Mouse (Mus musculus): ENCODE data around the gene Ccdc30. TPM values are rescaled to one million over a fixed set of nuclear protein-coding genes. Genes with fewer than 3 reads are reported as not detected.

Ccdc30 gene
- polyA plus RNA-seq, 1 experiment, result 206 TPM

- Histone ChIP-seq H3K4me3 (ENCODE audit: control insufficient read depth, low read depth, low read length) (no peak overlapping the region), H3K27ac (ENCODE audit: control insufficient read depth, insufficient read depth, low read depth, low read length) (no peak overlapping the region), H3K27me3 (ENCODE audit: control insufficient read depth, insufficient read depth, low read length) (no peaks in the 10 kb centered on the region), H3K36me3 (ENCODE audit: control insufficient read depth, insufficient read depth, low read length) (no peaks in the 10 kb centered on the region), H3K4me1 (ENCODE audit: control insufficient read depth, insufficient read depth, low read length) (peaks cover 14% of the 10 kb centered on the region)
- TF ChIP-seq POLR2A (IDR thresholded peaks at IDR 0.05; ENCODE audit: control insufficient read depth, low read depth, low read length) (no peak), CTCF (IDR thresholded peaks at IDR 0.05; ENCODE audit: control insufficient read depth, insufficient read depth, insufficient replicate concordance, low read depth, low read length) (no peak)
These were observed 2.6 kb upstream of the Ccdc30 start for GRCm38 (mm10) chr4:119417894-119418293.

DNA sequence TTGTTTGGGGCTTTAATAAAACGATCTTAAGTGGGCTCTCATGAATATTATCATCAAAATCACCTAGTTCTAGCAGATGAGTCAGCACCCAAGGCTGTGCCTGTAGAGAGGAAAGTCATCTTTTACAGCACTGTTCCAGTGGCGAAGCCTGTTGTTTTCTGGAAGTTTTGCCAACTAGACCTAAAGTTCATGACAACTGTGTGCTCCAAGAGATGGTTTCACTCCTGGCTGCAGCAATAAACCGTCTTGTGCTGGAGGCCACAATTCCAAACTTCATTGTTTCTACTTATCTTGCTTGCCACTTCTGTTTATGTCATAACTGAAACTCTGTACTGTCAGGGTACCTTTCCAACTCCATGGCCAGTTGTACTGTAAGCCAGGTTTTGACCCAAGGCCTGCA lies 1.9 kb upstream of the Ccdc30 start:
- no peaks in the 10 kb centered on the region for H3K27me3 ChIP-seq (ENCODE audit: control insufficient read depth, insufficient read depth, low read length)
- H3K36me3 ChIP-seq (ENCODE audit: control insufficient read depth, insufficient read depth, low read length), result no peaks in the 10 kb centered on the region
- TF ChIP-seq CTCF (IDR thresholded peaks at IDR 0.05; ENCODE audit: control insufficient read depth, insufficient read depth, insufficient replicate concordance, low read depth, low read length) (no peak), POLR2A (IDR thresholded peaks at IDR 0.05; ENCODE audit: control insufficient read depth, low read depth, low read length) (no peak)
- no peak overlapping the region for H3K27ac ChIP-seq (ENCODE audit: control insufficient read depth, insufficient read depth, low read depth, low read length)
- H3K4me1 ChIP-seq (ENCODE audit: control insufficient read depth, insufficient read depth, low read length), result peaks cover 12% of the 10 kb centered on the region
- H3K4me3 ChIP-seq (ENCODE audit: control insufficient read depth, low read depth, low read length), result no peak overlapping the region

DNA sequence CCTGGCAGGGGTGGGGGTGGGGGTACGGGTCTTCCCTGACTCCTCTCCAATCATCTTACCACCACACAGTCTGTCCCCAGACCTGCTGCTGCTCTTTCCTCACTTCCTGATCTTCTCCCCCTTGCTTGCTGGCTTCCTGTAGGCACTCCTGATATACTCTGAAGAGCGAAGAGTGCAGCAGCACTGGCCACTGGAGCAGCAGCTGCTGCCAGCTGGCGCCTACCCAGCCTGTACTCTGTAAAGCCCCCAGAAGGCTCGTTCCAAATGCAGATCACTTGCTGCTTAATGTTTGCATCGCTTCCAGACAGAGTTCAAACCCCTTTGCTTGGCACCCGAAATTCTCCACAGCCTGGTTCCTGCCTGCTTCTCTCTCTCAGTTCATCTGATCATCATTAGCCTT lies 2.5 kb downstream of the Ccdc30 start:
- no peaks in the 10 kb centered on the region for H3K36me3 ChIP-seq (ENCODE audit: control insufficient read depth, insufficient read depth, low read length)
- no peak overlapping the region for H3K27ac ChIP-seq (ENCODE audit: control insufficient read depth, insufficient read depth, low read depth, low read length)
- peaks cover 6% of the 10 kb centered on the region for H3K4me1 ChIP-seq (ENCODE audit: control insufficient read depth, insufficient read depth, low read length)
- no peaks in the 10 kb centered on the region for H3K27me3 ChIP-seq (ENCODE audit: control insufficient read depth, insufficient read depth, low read length)
- H3K4me3 ChIP-seq (ENCODE audit: control insufficient read depth, low read depth, low read length), result no peak overlapping the region
- TF ChIP-seq CTCF (IDR thresholded peaks at IDR 0.05; ENCODE audit: control insufficient read depth, insufficient read depth, insufficient replicate concordance, low read depth, low read length), result no peak

- Histone ChIP-seq H3K27ac (ENCODE audit: control insufficient read depth, insufficient read depth, low read depth, low read length) (no peak overlapping the region), H3K36me3 (ENCODE audit: control insufficient read depth, insufficient read depth, low read length) (no peaks in the 10 kb centered on the region), H3K4me1 (ENCODE audit: control insufficient read depth, insufficient read depth, low read length) (peaks cover 6% of the 10 kb centered on the region), H3K4me3 (ENCODE audit: control insufficient read depth, low read depth, low read length) (no peak overlapping the region), H3K27me3 (ENCODE audit: control insufficient read depth, insufficient read depth, low read length) (no peaks in the 10 kb centered on the region)
- TF ChIP-seq CTCF (IDR thresholded peaks at IDR 0.05; ENCODE audit: control insufficient read depth, insufficient read depth, insufficient replicate concordance, low read depth, low read length), result no peak
- TF ChIP-seq POLR2A (IDR thresholded peaks at IDR 0.05; ENCODE audit: control insufficient read depth, low read depth, low read length), result no peak
These were observed 3.3 kb downstream of the Ccdc30 start for GRCm38 (mm10) chr4:119411877-119412650.

GRCm38 (mm10) chr4:119403431-119403830 lies 11.9 kb downstream of the Ccdc30 start:
- TF ChIP-seq CTCF (IDR thresholded peaks at IDR 0.05; ENCODE audit: control insufficient read depth, insufficient read depth, insufficient replicate concordance, low read depth, low read length), result no peak
- no peak for TF ChIP-seq POLR2A (IDR thresholded peaks at IDR 0.05; ENCODE audit: control insufficient read depth, low read depth, low read length)
- no peak overlapping the region for H3K27ac ChIP-seq (ENCODE audit: control insufficient read depth, insufficient read depth, low read depth, low read length)
- no peaks in the 10 kb centered on the region for H3K4me1 ChIP-seq (ENCODE audit: control insufficient read depth, insufficient read depth, low read length)
- no peaks in the 10 kb centered on the region for H3K27me3 ChIP-seq (ENCODE audit: control insufficient read depth, insufficient read depth, low read length)
- H3K36me3 ChIP-seq (ENCODE audit: control insufficient read depth, insufficient read depth, low read length), result no peaks in the 10 kb centered on the region
- H3K4me3 ChIP-seq (ENCODE audit: control insufficient read depth, low read depth, low read length), result peak overlapping the region; percentile 61; the same call in 1 of the 2 replicates

- H3K27ac ChIP-seq (ENCODE audit: control insufficient read depth, insufficient read depth, low read depth, low read length), result no peak overlapping the region
- no peaks in the 10 kb centered on the region for H3K27me3 ChIP-seq (ENCODE audit: control insufficient read depth, insufficient read depth, low read length)
- TF ChIP-seq POLR2A (IDR thresholded peaks at IDR 0.05; ENCODE audit: control insufficient read depth, low read depth, low read length), result no peak
- no peak for TF ChIP-seq CTCF (IDR thresholded peaks at IDR 0.05; ENCODE audit: control insufficient read depth, insufficient read depth, insufficient replicate concordance, low read depth, low read length)
- no peaks in the 10 kb centered on the region for H3K36me3 ChIP-seq (ENCODE audit: control insufficient read depth, insufficient read depth, low read length)
- H3K4me1 ChIP-seq (ENCODE audit: control insufficient read depth, insufficient read depth, low read length), result no peaks in the 10 kb centered on the region
- no peak overlapping the region for H3K4me3 ChIP-seq (ENCODE audit: control insufficient read depth, low read depth, low read length)
These were observed 14.4 kb downstream of the Ccdc30 start for GRCm38 (mm10) chr4:119400896-119401295.

DNA sequence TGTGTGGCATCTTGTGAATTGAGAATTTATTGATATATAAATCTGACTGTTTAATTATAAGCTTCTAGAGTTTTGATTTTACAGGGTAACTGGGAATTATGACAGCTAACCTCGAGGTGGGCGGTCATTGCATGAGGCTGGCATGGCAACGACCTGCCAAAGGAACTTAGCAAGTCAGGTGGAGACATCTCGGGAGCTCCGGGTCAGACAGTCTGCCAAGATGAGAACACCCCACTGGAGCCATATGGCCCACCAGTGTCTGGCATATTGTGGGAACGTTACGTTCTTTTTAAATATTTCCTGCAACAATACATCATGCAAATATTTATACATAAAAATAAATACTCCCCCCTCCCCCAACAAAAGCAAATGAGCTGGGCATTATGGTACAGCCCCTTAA lies 16.6 kb downstream of the Ccdc30 start:
- Histone ChIP-seq H3K27ac (ENCODE audit: control insufficient read depth, insufficient read depth, low read depth, low read length) (no peak overlapping the region), H3K4me1 (ENCODE audit: control insufficient read depth, insufficient read depth, low read length) (no peaks in the 10 kb centered on the region), H3K36me3 (ENCODE audit: control insufficient read depth, insufficient read depth, low read length) (no peaks in the 10 kb centered on the region), H3K27me3 (ENCODE audit: control insufficient read depth, insufficient read depth, low read length) (no peaks in the 10 kb centered on the region), H3K4me3 (ENCODE audit: control insufficient read depth, low read depth, low read length) (no peak overlapping the region)
- TF ChIP-seq POLR2A (IDR thresholded peaks at IDR 0.05; ENCODE audit: control insufficient read depth, low read depth, low read length) (no peak), CTCF (IDR thresholded peaks at IDR 0.05; ENCODE audit: control insufficient read depth, insufficient read depth, insufficient replicate concordance, low read depth, low read length) (no peak)
